ENCODE assay signal across 20 mouse cellular contexts in genomic region chr16:87443245-87443644, GRCm38 (mm10). TPM values are rescaled to one million over a fixed set of nuclear protein-coding genes. Genes with fewer than 3 reads are reported as not detected.
DNase-seq lines count a peak whose midpoint lies in the region; ATAC-seq and TF ChIP-seq lines count a peak whose summit lies in the region.
"Had no signal": no experiment of that assay in that cellular context is flagged by ENCODE, and none has a peak within 500 bp of the region (broad histone marks: within the 10 kb centered on the region; RNA-seq: fewer than 3 reads in every experiment).

No protein-coding gene starts in this region.

- no peaks in the 10 kb centered on the region for H3K27me3 ChIP-seq in lung, embryonic 15.5 days
- no peaks in the 10 kb centered on the region for H3K27me3 ChIP-seq in intestine, embryonic 14.5 days (replicated peaks; ENCODE audit: control insufficient read depth, insufficient read depth, low read length)
- no peaks in the 10 kb centered on the region for H3K27me3 ChIP-seq in small intestine, adult 2 months (ENCODE audit: control insufficient read depth, insufficient read depth, low read length)
- no peaks in the 10 kb centered on the region for H3K27me3 ChIP-seq in embryonic facial prominence, embryonic 10.5 days (replicated peaks; ENCODE audit: low read depth, poor library complexity, severe bottlenecking)
- H3K27me3 ChIP-seq: embryonic facial prominence, embryonic 15.5 days; heart, embryonic 13.5 days; Patski had no signal

- no peak for TF ChIP-seq CTCF in small intestine, adult 2 months (IDR thresholded peaks at IDR 0.05; ENCODE audit: extremely low read depth, insufficient read length, insufficient replicate concordance, low read depth, low read length)
- no peak for TF ChIP-seq CTCF in left cerebral cortex, adult 2 months (IDR thresholded peaks at IDR 0.05)

- H3K4me3 ChIP-seq in lung, embryonic 15.5 days, result no peak overlapping the region
- no peak overlapping the region for H3K4me3 ChIP-seq in intestine, embryonic 14.5 days (ENCODE audit: low read depth, low read length)
- no peak overlapping the region for H3K4me3 ChIP-seq in small intestine, adult 2 months (ENCODE audit: low read depth, low read length)
- H3K4me3 ChIP-seq in left cerebral cortex, adult 2 months, result no peak overlapping the region
- H3K4me3 ChIP-seq in embryonic facial prominence, embryonic 10.5 days, result no peak overlapping the region
- H3K4me3 ChIP-seq: embryonic facial prominence, embryonic 15.5 days; erythroblast, embryonic 14.5 days; forebrain, embryonic 10.5 days; forebrain, embryonic 15.5 days; heart, embryonic 13.5 days had no signal

- intact Hi-C loops in left cerebral cortex, adult 2 months (cut with DNase I), result no loop called here

- TF ChIP-seq POLR2A in small intestine, adult 2 months (IDR thresholded peaks at IDR 0.05; ENCODE audit: low read depth, low read length), result no peak

- no peak for ATAC-seq in lung, embryonic 15.5 days (ENCODE audit: borderline replicate concordance, extremely low read depth, low FRiP score, low TSS enrichment)
- ATAC-seq in intestine, embryonic 14.5 days (replicated peaks; ENCODE audit: low FRiP score, low TSS enrichment, low read depth), result peak; percentile 50
- ATAC-seq: activated CD4-positive, CD25-positive, alpha-beta regulatory T cell, adult 4 months; forebrain, embryonic 15.5 days; Patski had no signal

- H3K9me3 ChIP-seq in lung, embryonic 15.5 days, result no peaks in the 10 kb centered on the region
- no peaks in the 10 kb centered on the region for H3K9me3 ChIP-seq in intestine, embryonic 14.5 days (ENCODE audit: control insufficient read depth, low read length)
- no peaks in the 10 kb centered on the region for H3K9me3 ChIP-seq in embryonic facial prominence, embryonic 10.5 days
- H3K9me3 ChIP-seq: embryonic facial prominence, embryonic 15.5 days; forebrain, embryonic 10.5 days; forebrain, embryonic 15.5 days; heart, embryonic 13.5 days had no signal

- H3K27ac ChIP-seq in lung, embryonic 15.5 days, result 0 out of 2 replicates have a peak overlapping the region, but pooled peaks have one; percentile 31
- H3K27ac ChIP-seq in intestine, embryonic 14.5 days (ENCODE audit: low read depth), result no peak overlapping the region
- H3K27ac ChIP-seq in small intestine, adult 2 months (ENCODE audit: insufficient read depth, low read depth, low read length), result peak overlapping the region; percentile 74; the same call in 1 of the 2 replicates
- no peak overlapping the region for H3K27ac ChIP-seq in left cerebral cortex, adult 2 months
- H3K27ac ChIP-seq in embryonic facial prominence, embryonic 10.5 days (replicated peaks), result no peak overlapping the region
- H3K27ac ChIP-seq: forebrain, embryonic 10.5 days; forebrain, embryonic 15.5 days; heart, embryonic 13.5 days had no signal

- no peaks in the 10 kb centered on the region for H3K36me3 ChIP-seq in lung, embryonic 15.5 days
- no peaks in the 10 kb centered on the region for H3K36me3 ChIP-seq in intestine, embryonic 14.5 days (ENCODE audit: control insufficient read depth, insufficient read depth, low read length)
- H3K36me3 ChIP-seq in small intestine, adult 2 months (ENCODE audit: control insufficient read depth, insufficient read depth, low read length), result no peaks in the 10 kb centered on the region
- H3K36me3 ChIP-seq in embryonic facial prominence, embryonic 10.5 days (replicated peaks), result no peaks in the 10 kb centered on the region
- H3K36me3 ChIP-seq: embryonic facial prominence, embryonic 15.5 days; forebrain, embryonic 10.5 days; forebrain, embryonic 15.5 days; heart, embryonic 13.5 days had no signal

- H3K4me2 ChIP-seq in lung, embryonic 15.5 days, result no peak overlapping the region
- no peak overlapping the region for H3K4me2 ChIP-seq in intestine, embryonic 14.5 days (ENCODE audit: low read length)
- H3K4me2 ChIP-seq: embryonic facial prominence, embryonic 15.5 days; forebrain, embryonic 15.5 days; heart, embryonic 13.5 days had no signal

- H3K4me1 ChIP-seq in lung, embryonic 15.5 days, result peaks cover 27% of the 10 kb centered on the region; the same call in 1 of the 2 replicates
- peaks cover 10% of the 10 kb centered on the region for H3K4me1 ChIP-seq in intestine, embryonic 14.5 days (replicated peaks; ENCODE audit: control insufficient read depth, insufficient read depth, low read length)
- H3K4me1 ChIP-seq in small intestine, adult 2 months (ENCODE audit: control insufficient read depth, insufficient read depth, insufficient read length, low read length), result peaks cover 22% of the 10 kb centered on the region
- H3K4me1 ChIP-seq in embryonic facial prominence, embryonic 10.5 days, result peaks cover 15% of the 10 kb centered on the region

- DNase-seq in lung, postnatal 25 days (ENCODE audit: low spot score), result no peak
- DNase-seq in intestine, embryonic 14.5 days (ENCODE audit: low spot score), result no peak
- DNase-seq in yolk sac, embryonic 10.5 days (ENCODE audit: low spot score), result peak; percentile 45
- no peak for DNase-seq in left cerebral cortex, adult 2 months (ENCODE audit: extremely low spot score in 1 of 2, low spot score in 2 of 2)
- no peak for DNase-seq in embryonic facial prominence, embryonic 10.5 days (ENCODE audit: low spot score)
- DNase-seq: adrenal gland, postnatal 14 days; cerebellum, adult 18-20 months; cerebellum, adult 9-11 months; cerebellum, postnatal 36 days; gastrocnemius, postnatal 36 days; heart, postnatal 36 days had no signal

- no peak overlapping the region for H3K9ac ChIP-seq in lung, embryonic 15.5 days
- H3K9ac ChIP-seq in intestine, embryonic 14.5 days (ENCODE audit: low read length), result no peak overlapping the region
- H3K9ac ChIP-seq: embryonic facial prominence, embryonic 15.5 days; forebrain, embryonic 15.5 days; heart, embryonic 13.5 days had no signal

RNA-seq across cellular contexts. Expression of gene Rwdd2b, which starts 2.9 kb away (rescaled TPM):
- 11.6 and 11.9 TPM in 2 replicates for polyA plus RNA-seq in lung, embryonic 15.5 days (2015; fragmentation: Nextera tagmentation; extraction: Ambion mirVana)
- 12.3 and 13.0 TPM in 2 replicates for polyA plus RNA-seq in intestine, embryonic 14.5 days (2014; fragmentation: Nextera tagmentation; extraction: Ambion mirVana)
- 10.2 and 33.3 TPM in 2 replicates for polyA plus RNA-seq in small intestine, adult 2 months (2012; rRNA removed)
- total RNA-seq in left cerebral cortex, adult 2 months (2021), result 1 to 10 TPM; 7.8 to 9.7 TPM
- polyA plus RNA-seq in embryonic facial prominence, embryonic 10.5 days (2016; fragmentation: Nextera tagmentation; extraction: Ambion mirVana), result 11.3 and 12.7 TPM in 2 replicates

RNA-seq across cellular contexts. Expression of gene Ltn1, which starts 10.8 kb away (rescaled TPM):
- polyA plus RNA-seq in lung, embryonic 15.5 days (2015; fragmentation: Nextera tagmentation; extraction: Ambion mirVana), result 29.5 and 29.6 TPM in 2 replicates
- polyA plus RNA-seq in intestine, embryonic 14.5 days (2014; fragmentation: Nextera tagmentation; extraction: Ambion mirVana), result 28.9 and 34.7 TPM in 2 replicates
- polyA plus RNA-seq in small intestine, adult 2 months (2012; rRNA removed), result 1.3 and 2.2 TPM in 2 replicates
- total RNA-seq in left cerebral cortex, adult 2 months (2021), result 10 to 100 TPM; 41.9 to 48.9 TPM
- polyA plus RNA-seq in embryonic facial prominence, embryonic 10.5 days (2016; fragmentation: Nextera tagmentation; extraction: Ambion mirVana), result 30.5 and 33.7 TPM in 2 replicates

RNA-seq across cellular contexts. Expression of gene Usp16, which starts 11.3 kb away (rescaled TPM):
- polyA plus RNA-seq in lung, embryonic 15.5 days (2015; fragmentation: Nextera tagmentation; extraction: Ambion mirVana), result 38.6 and 43.8 TPM in 2 replicates
- 46.9 and 50.0 TPM in 2 replicates for polyA plus RNA-seq in intestine, embryonic 14.5 days (2014; fragmentation: Nextera tagmentation; extraction: Ambion mirVana)
- 5.4 and 10.0 TPM in 2 replicates for polyA plus RNA-seq in small intestine, adult 2 months (2012; rRNA removed)
- total RNA-seq in left cerebral cortex, adult 2 months (2021), result 10 to 100 TPM; 41.8 to 49.8 TPM
- 38.3 and 42.8 TPM in 2 replicates for polyA plus RNA-seq in embryonic facial prominence, embryonic 10.5 days (2016; fragmentation: Nextera tagmentation; extraction: Ambion mirVana)

RNA-seq across cellular contexts. Expression of gene Cct8, which starts 52.4 kb away (rescaled TPM):
- 426 and 430 TPM in 2 replicates for polyA plus RNA-seq in lung, embryonic 15.5 days (2015; fragmentation: Nextera tagmentation; extraction: Ambion mirVana)
- polyA plus RNA-seq in intestine, embryonic 14.5 days (2014; fragmentation: Nextera tagmentation; extraction: Ambion mirVana), result 458 and 473 TPM in 2 replicates
- polyA plus RNA-seq in small intestine, adult 2 months (2012; rRNA removed), result 2.4 and 4.6 TPM in 2 replicates
- 100 to 1,000 TPM; 145 to 188 TPM for total RNA-seq in left cerebral cortex, adult 2 months (2021)
- 691 and 710 TPM in 2 replicates for polyA plus RNA-seq in embryonic facial prominence, embryonic 10.5 days (2016; fragmentation: Nextera tagmentation; extraction: Ambion mirVana)

Comparison
In these comparisons a context has a peak if more than half of its experiments do, and no peak if none do; other contexts are left out.
1. H3K27ac ChIP-seq: peak in lung, embryonic 15.5 days (single experiment) and small intestine, adult 2 months (single experiment); none in intestine, embryonic 14.5 days (single experiment), left cerebral cortex, adult 2 months (single experiment) and embryonic facial prominence, embryonic 10.5 days (single experiment).